In genomic region chr15:85611701-85612520, GRCm38 (mm10) we compare ENCODE assay signal across 8 mouse cellular contexts. TPM values are rescaled to one million over a fixed set of nuclear protein-coding genes. Genes with fewer than 3 reads are reported as not detected.
DNase-seq lines count a peak whose midpoint lies in the region; ATAC-seq and TF ChIP-seq lines count a peak whose summit lies in the region.

No protein-coding gene starts in this region.

- DNase-seq in adrenal gland, postnatal 14 days: peak; percentile 37
- DNase-seq in adrenal gland, adult 18-20 months (ENCODE audit: low spot score in 2 of 2): no peak
- no peak for DNase-seq in spleen, adult 2 months (ENCODE audit: low read depth in 1 of 2, low spot score in 2 of 2)
- DNase-seq in spleen, adult 12 weeks (ENCODE audit: low spot score): no peak
- peak; percentile 77 to 83 for DNase-seq in heart, postnatal 36 days
- no peak for DNase-seq in limb, embryonic 14.5 days (ENCODE audit: low spot score)
- DNase-seq in stomach, postnatal 0 days (ENCODE audit: low spot score): peak; percentile 20
- no peak for DNase-seq in spleen, postnatal 10 days (ENCODE audit: low spot score in 2 of 2)

- H3K4me1 ChIP-seq in spleen, adult 2 months (ENCODE audit: control insufficient read depth, insufficient read depth, insufficient read length): no peaks in the 10 kb centered on the region; the same call in 1 of the 2 replicates
- H3K4me1 ChIP-seq in limb, embryonic 14.5 days (ENCODE audit: control insufficient read depth, insufficient read depth, low read length): peaks cover 17% of the 10 kb centered on the region
- 0 out of 2 replicates have a peak, but pooled peaks cover 7% of the 10 kb centered on the region for H3K4me1 ChIP-seq in stomach, postnatal 0 days (replicated peaks; ENCODE audit: control insufficient read depth, insufficient read depth)

- peak overlapping the region; percentile 30 for H3K27ac ChIP-seq in spleen, adult 2 months (ENCODE audit: insufficient read depth, low read length)
- H3K27ac ChIP-seq in limb, embryonic 14.5 days (replicated peaks; ENCODE audit: low read depth, low read length): peak overlapping the region; percentile 79
- H3K27ac ChIP-seq in stomach, postnatal 0 days (replicated peaks): peak overlapping the region; percentile 84

- no peak overlapping the region for H3K4me3 ChIP-seq in spleen, adult 2 months (ENCODE audit: extremely low read depth, insufficient read depth, insufficient read length)
- H3K4me3 ChIP-seq in limb, embryonic 14.5 days (replicated peaks; ENCODE audit: low read length): no peak overlapping the region
- no peak overlapping the region for H3K4me3 ChIP-seq in stomach, postnatal 0 days (ENCODE audit: low read depth, low read length)

- H3K4me2 ChIP-seq in limb, embryonic 14.5 days (replicated peaks; ENCODE audit: low read depth, low read length, severe bottlenecking): no peak overlapping the region
- H3K4me2 ChIP-seq in stomach, postnatal 0 days (replicated peaks; ENCODE audit: low read depth): no peak overlapping the region

- H3K27me3 ChIP-seq in spleen, adult 2 months (ENCODE audit: control insufficient read depth, insufficient read depth, low read length): no peaks in the 10 kb centered on the region
- peaks cover 9% of the 10 kb centered on the region; the same call in 1 of the 2 replicates for H3K27me3 ChIP-seq in limb, embryonic 14.5 days (ENCODE audit: control insufficient read depth, insufficient read depth, low read length)
- H3K27me3 ChIP-seq in stomach, postnatal 0 days (ENCODE audit: control insufficient read depth, insufficient read depth, low read length): no peaks in the 10 kb centered on the region

- WGBS in spleen, adult 2 months: 81% methylated on average over 16 of the region's 16 CpGs
- WGBS in limb, embryonic 14.5 days: 70% methylated on average over 15 of the region's 16 CpGs
- 60% methylated on average over 16 of the region's 16 CpGs for WGBS in stomach, postnatal 0 days

- H3K9me3 ChIP-seq in limb, embryonic 14.5 days (ENCODE audit: control insufficient read depth, low read length): no peaks in the 10 kb centered on the region
- H3K9me3 ChIP-seq in stomach, postnatal 0 days (ENCODE audit: control insufficient read depth, low read length): no peaks in the 10 kb centered on the region

- TF ChIP-seq POLR2A in spleen, adult 2 months (IDR thresholded peaks at IDR 0.05; ENCODE audit: low read depth, low read length): no peak
- TF ChIP-seq POLR2A in limb, embryonic 14.5 days (IDR thresholded peaks at IDR 0.05; ENCODE audit: borderline replicate concordance, extremely low read depth, insufficient read depth, insufficient read length): no peak

- ATAC-seq in limb, embryonic 14.5 days (ENCODE audit: low FRiP score, low read depth): no peak
- no peak for ATAC-seq in stomach, postnatal 0 days (ENCODE audit: low FRiP score, low TSS enrichment)

- TF ChIP-seq CTCF in spleen, adult 2 months (IDR thresholded peaks at IDR 0.05; ENCODE audit: extremely low read depth, insufficient read depth, insufficient read length, insufficient replicate concordance): no peak
- no peak for TF ChIP-seq CTCF in stomach, postnatal 0 days (IDR thresholded peaks at IDR 0.05; ENCODE audit: low read depth)

- H3K9ac ChIP-seq in limb, embryonic 14.5 days (ENCODE audit: low read depth, low read length, severe bottlenecking): no peak overlapping the region
- H3K9ac ChIP-seq in stomach, postnatal 0 days (ENCODE audit: low read length): no peak overlapping the region

- intact Hi-C loops in heart, postnatal 36 days (cut with DNase I): loop anchor here (1.0 to 2.0 kb wide), 2 partner anchors 41 to 61 kb away; no protein-coding TSS in a partner anchor

- no peak for TF ChIP-seq EP300 in stomach, postnatal 0 days (optimal IDR thresholded peaks at IDR 0.05)

- no peaks in the 10 kb centered on the region for H3K36me3 ChIP-seq in spleen, adult 2 months (ENCODE audit: control insufficient read depth, insufficient read depth, low read length)
- H3K36me3 ChIP-seq in limb, embryonic 14.5 days (ENCODE audit: control insufficient read depth, insufficient read depth, low read length): no peaks in the 10 kb centered on the region
- H3K36me3 ChIP-seq in stomach, postnatal 0 days (ENCODE audit: control insufficient read depth, insufficient read depth, low read length): no peaks in the 10 kb centered on the region

RNA-seq across cellular contexts. Expression of gene Wnt7b, which starts 29.6 kb away (rescaled TPM):
- total RNA-seq in adrenal gland, postnatal 14 days (2021): 0.30 and 0.75 TPM in 2 replicates
- total RNA-seq in adrenal gland, adult 18-20 months (2021): under 1 TPM; 0.48 to 0.50 TPM
- polyA plus RNA-seq in spleen, adult 2 months (2012; rRNA removed): 0.08 and 0.09 TPM in 2 replicates
- total RNA-seq in heart, postnatal 36 days (2021): under 1 TPM; 0.11 to 0.25 TPM
- 22.4 and 24.7 TPM in 2 replicates for polyA plus RNA-seq in limb, embryonic 14.5 days (2012; rRNA removed)
- polyA plus RNA-seq in limb, embryonic 14.5 days (2014; fragmentation: Nextera tagmentation; extraction: Ambion mirVana): 40.0 and 46.0 TPM in 2 replicates
- polyA plus RNA-seq in stomach, postnatal 0 days (2015; fragmentation: Nextera tagmentation; extraction: Ambion mirVana): 20.6 and 24.4 TPM in 2 replicates

Comparison
In these comparisons a context has a peak if more than half of its experiments do, and no peak if none do; other contexts are left out.
1. DNase-seq: peak in adrenal gland, postnatal 14 days (single experiment), heart, postnatal 36 days (2 of 2) and stomach, postnatal 0 days (single experiment); none in adrenal gland, adult 18-20 months (0 of 2), spleen, adult 2 months (0 of 2), spleen, adult 12 weeks (single experiment), limb, embryonic 14.5 days (single experiment) and spleen, postnatal 10 days (0 of 2).
2. H3K27ac ChIP-seq: peak in every context shown above with its lines; median percentile 84 in stomach, postnatal 0 days; 79 in limb, embryonic 14.5 days; 30 in spleen, adult 2 months.